Mouse (Mus musculus) small intestine, adult 2 months (tissue): ENCODE measurements around the gene Aldh4a1.

Experiments
- CTCF ChIP-seq: fragments of 200-500 bp; IDR thresholded peaks from 2 replicates; pipeline ENCODE4 v1.5.1; 2012; ENCODE audit warnings: low read depth, mild to moderate bottlenecking, control low read depth, inconsistent platforms, low read length, moderate library complexity, mixed read lengths; ENCODE audit not compliant: insufficient replicate concordance, insufficient read length; ENCODE audit errors: extremely low read depth
- POLR2A ChIP-seq: fragments of 200-500 bp; IDR thresholded peaks from 2 replicates; pipeline ENCODE4 v1.6.1; 2012; ENCODE audit warnings: low read depth, mild to moderate bottlenecking, control low read depth, inconsistent platforms, low read length, moderate library complexity

GRCm38 (mm10) chr4:139581427-139582051 is 41.1 kb upstream of the Aldh4a1 start:
- no peak for TF ChIP-seq CTCF
- no peak for TF ChIP-seq POLR2A
